Mouse (Mus musculus) neural tube, embryonic 11.5 days (tissue): ENCODE results near the gene Uqcr11. TPM values are rescaled to one million over a fixed set of nuclear protein-coding genes. Genes with fewer than 3 reads are reported as not detected.

ENCODE experiments used
- ATAC-seq: fragments of 200-750 bp; cut with Nextera tagmentation; 2 replicates; pipeline ENCODE4 v1.8.0; 2017; ENCODE audit warnings: moderate number of reproducible peaks, mild to moderate bottlenecking, moderate TSS enrichment, moderate library complexity; ENCODE audit not compliant: insufficient read depth, low FRiP score, low TSS enrichment
- DNase-seq: peaks from one replicate; pipeline ENCODE4 v3.0.0-alpha.2; 2015; ENCODE audit warnings: low spot score
- H3K27ac ChIP-seq: fragments of 300-500 bp; sonication (generic); 2 replicates; pipeline ENCODE4 v1.5.1; 2014; ENCODE audit warnings: low read depth, mild to moderate bottlenecking, low read length
- H3K27me3 ChIP-seq: fragments of 300-500 bp; sonication (generic); 2 replicates; pipeline ENCODE4 v1.6.1; 2014; ENCODE audit warnings: mild to moderate bottlenecking, low read length, mixed read lengths; ENCODE audit not compliant: control insufficient read depth, insufficient read depth
- H3K36me3 ChIP-seq: fragments of 300-500 bp; sonication (generic); 2 replicates; pipeline ENCODE4 v1.6.1; 2014; ENCODE audit warnings: mild to moderate bottlenecking, low read length, moderate library complexity, mixed read lengths; ENCODE audit not compliant: control insufficient read depth, insufficient read depth
- H3K4me1 ChIP-seq: fragments of 300-500 bp; sonication (generic); 2 replicates; pipeline ENCODE4 v1.6.1; 2014; ENCODE audit warnings: low read length, mixed read lengths; ENCODE audit not compliant: control insufficient read depth, insufficient read depth
- H3K4me2 ChIP-seq: fragments of 300-500 bp; sonication (generic); 2 replicates; pipeline ENCODE4 v1.6.1; 2014; ENCODE audit warnings: low read depth, mild to moderate bottlenecking, moderate library complexity
- H3K4me3 ChIP-seq: fragments of 300-500 bp; sonication (generic); 2 replicates; pipeline ENCODE4 v1.5.1; 2014; ENCODE audit warnings: low read depth, low read length
- H3K9ac ChIP-seq: fragments of 300-500 bp; sonication (generic); 2 replicates; pipeline ENCODE4 v1.6.1; 2014; ENCODE audit warnings: mild to moderate bottlenecking, low read length
- H3K9me3 ChIP-seq: fragments of 300-500 bp; sonication (generic); 2 replicates; pipeline ENCODE4 v1.6.1; 2016; ENCODE audit warnings: low read length; ENCODE audit not compliant: control insufficient read depth
- WGBS: fragments of 180-500 bp; shearing (Covaris S2); extraction: QIAGEN DNeasy Blood & Tissue Kit; methylation state at CpG from one replicate; pipeline ENCODE4 v1.1.7; 2014; 5-methylcytosine and 5-hydroxymethylcytosine counted together
- polyA plus RNA-seq: library from polyadenylated mRNA; unstranded; fragments of >200 nt; fragmentation: Nextera tagmentation; extraction: Ambion mirVana; gene quantifications from 2 replicates; pipeline ENCODE4 v1.2.1, GENCODE M21; 2014

Uqcr11 gene
- polyA plus RNA-seq, 1 experiment from 2014 or later, result 521 TPM

GRCm38 (mm10) chr10:80421651-80422472, 15.2 kb upstream of the Uqcr11 start:
- WGBS, result 90% methylated on average over 9 of the region's 9 CpGs
- H3K4me1 ChIP-seq, result no peaks in the 10 kb centered on the region
- H3K27ac ChIP-seq, result no peak overlapping the region
- H3K4me3 ChIP-seq, result no peak overlapping the region
- H3K27me3 ChIP-seq, result no peaks in the 10 kb centered on the region
- DNase-seq (no peak), ATAC-seq (no peak)
- peaks cover 64% of the 10 kb centered on the region for H3K36me3 ChIP-seq
- no peaks in the 10 kb centered on the region; the same call in 1 of the 2 replicates for H3K9me3 ChIP-seq
- no peak overlapping the region for H3K9ac ChIP-seq
- no peak overlapping the region for H3K4me2 ChIP-seq

DNA sequence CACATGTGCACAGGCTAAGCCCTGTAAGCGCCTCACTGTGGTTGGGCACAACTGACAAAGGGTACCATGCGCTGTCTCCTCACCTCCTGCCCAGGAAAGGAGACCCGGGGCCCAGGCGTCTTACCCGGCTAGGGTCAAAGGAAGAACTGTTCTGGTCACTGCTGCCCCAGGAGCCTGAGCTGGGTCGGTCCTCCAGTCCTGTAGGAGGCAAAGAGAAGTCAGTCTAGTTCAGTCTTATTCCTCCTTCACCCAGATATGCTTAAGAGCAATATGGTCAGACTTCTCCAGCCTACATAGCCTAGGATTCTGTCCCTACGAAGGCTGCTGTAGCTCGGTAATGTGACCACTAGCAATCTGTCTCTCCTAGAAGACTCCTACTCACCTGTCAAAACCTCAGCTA, 14.6 kb upstream of the Uqcr11 start:
- H3K9me3 ChIP-seq, result no peaks in the 10 kb centered on the region; the same call in 1 of the 2 replicates
- ATAC-seq (no peak), DNase-seq (no peak)
- 93% methylated on average over 8 of the region's 8 CpGs for WGBS
- H3K4me3 ChIP-seq, result no peak overlapping the region
- no peaks in the 10 kb centered on the region for H3K4me1 ChIP-seq
- no peak overlapping the region for H3K27ac ChIP-seq
- no peak overlapping the region for H3K4me2 ChIP-seq
- H3K9ac ChIP-seq, result no peak overlapping the region
- H3K36me3 ChIP-seq, result peaks cover 64% of the 10 kb centered on the region
- H3K27me3 ChIP-seq, result no peaks in the 10 kb centered on the region

DNA sequence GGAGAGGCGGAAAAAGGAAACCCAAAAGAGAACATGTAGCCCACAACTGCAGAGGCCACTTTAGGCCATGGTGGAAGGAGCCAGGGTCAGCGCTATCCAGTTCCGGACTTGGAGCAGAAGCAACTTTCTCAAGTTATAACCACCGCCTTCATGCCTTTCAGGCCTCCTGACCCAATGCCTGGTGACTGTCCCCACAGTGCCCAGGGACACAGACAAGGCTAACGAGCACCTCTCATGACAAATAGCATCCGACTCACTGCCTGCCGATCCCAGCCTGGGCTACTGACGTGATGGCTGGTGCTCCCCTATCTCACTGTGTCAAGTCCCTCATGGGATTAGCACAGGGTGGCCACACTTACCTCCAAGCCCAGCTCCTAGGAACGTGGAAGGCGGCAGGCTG, 14.1 kb upstream of the Uqcr11 start:
- Histone ChIP-seq H3K4me1 (no peaks in the 10 kb centered on the region), H3K4me2 (no peak overlapping the region), H3K27me3 (no peaks in the 10 kb centered on the region), H3K4me3 (no peak overlapping the region), H3K9me3 (no peaks in the 10 kb centered on the region; the same call in 1 of the 2 replicates), H3K27ac (no peak overlapping the region), H3K36me3 (peaks cover 64% of the 10 kb centered on the region), H3K9ac (no peak overlapping the region)
- no peak for ATAC-seq
- 91% methylated on average over 10 of the region's 10 CpGs for WGBS
- no peak for DNase-seq

DNA sequence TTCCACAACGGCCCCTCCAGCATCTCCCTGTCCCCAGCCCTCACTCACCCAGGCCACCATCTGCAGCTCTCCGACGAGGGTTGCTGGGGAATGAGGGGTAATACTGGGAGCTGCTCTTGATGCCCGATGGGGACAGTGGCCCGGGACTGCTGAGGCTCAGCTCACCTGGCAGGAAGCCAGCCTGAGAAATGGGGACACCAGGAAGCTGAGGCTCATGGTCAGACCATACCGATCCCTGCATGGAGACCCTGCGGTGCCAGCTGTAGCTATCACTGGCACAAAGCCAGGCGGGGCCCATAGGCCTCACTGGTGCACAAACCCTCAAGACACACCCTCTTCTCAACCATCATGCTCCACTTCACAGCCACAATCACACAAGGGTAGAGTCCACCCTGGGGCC, 12.8 kb upstream of the Uqcr11 start:
- Histone ChIP-seq H3K4me2 (no peak overlapping the region), H3K27ac (no peak overlapping the region), H3K27me3 (no peaks in the 10 kb centered on the region), H3K4me3 (no peak overlapping the region), H3K9ac (no peak overlapping the region), H3K4me1 (no peaks in the 10 kb centered on the region), H3K9me3 (no peaks in the 10 kb centered on the region), H3K36me3 (peaks cover 62% of the 10 kb centered on the region)
- DNase-seq, result no peak
- no peak for ATAC-seq
- WGBS, result 87% methylated on average over 8 of the region's 8 CpGs

- Histone ChIP-seq H3K36me3 (peaks cover 67% of the 10 kb centered on the region), H3K4me2 (no peak overlapping the region), H3K4me3 (no peak overlapping the region), H3K27me3 (no peaks in the 10 kb centered on the region), H3K27ac (no peak overlapping the region), H3K9ac (peak overlapping the region; percentile 18; the same call in 1 of the 2 replicates), H3K9me3 (no peaks in the 10 kb centered on the region), H3K4me1 (no peaks in the 10 kb centered on the region)
- 88% methylated on average over 3 of the region's 3 CpGs for WGBS
- ATAC-seq (peak; percentile 22; the same call in 1 of the 2 replicates), DNase-seq (peak; percentile 57)
These were observed 11.7 kb upstream of the Uqcr11 start for GRCm38 (mm10) chr10:80418311-80418710.

GRCm38 (mm10) chr10:80417841-80418240, 11.2 kb upstream of the Uqcr11 start:
- peaks cover 69% of the 10 kb centered on the region for H3K36me3 ChIP-seq
- ATAC-seq, result no peak

DNA sequence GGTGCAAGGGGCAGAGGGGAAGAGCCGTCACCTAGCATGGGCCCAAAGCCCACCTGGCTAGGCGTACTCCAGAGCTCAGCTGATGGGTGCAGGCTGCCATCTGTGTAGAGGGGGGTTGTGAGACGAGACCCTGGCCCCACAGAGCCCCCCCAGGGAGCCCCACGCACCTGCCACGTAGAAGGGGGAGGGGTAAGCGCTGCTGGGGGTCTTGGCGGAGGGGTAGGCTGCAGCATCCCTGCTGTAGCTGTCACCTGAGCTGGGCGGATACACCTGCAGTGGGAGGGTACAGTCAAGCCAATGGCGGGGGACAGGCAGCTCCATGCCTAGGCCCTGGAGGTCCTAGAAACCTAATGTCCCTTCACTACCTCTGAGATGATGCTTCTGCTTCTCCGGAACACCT, 10.7 kb upstream of the Uqcr11 start:
- no peak overlapping the region for H3K4me2 ChIP-seq
- H3K9me3 ChIP-seq, result no peaks in the 10 kb centered on the region
- no peak overlapping the region for H3K4me3 ChIP-seq
- ATAC-seq (no peak), DNase-seq (no peak)
- peaks cover 71% of the 10 kb centered on the region for H3K36me3 ChIP-seq
- H3K4me1 ChIP-seq, result no peaks in the 10 kb centered on the region
- WGBS, result 94% methylated on average over 10 of the region's 10 CpGs
- no peak overlapping the region for H3K27ac ChIP-seq
- H3K9ac ChIP-seq, result no peak overlapping the region
- H3K27me3 ChIP-seq, result no peaks in the 10 kb centered on the region

More at GRCm38 (mm10) chr10:80417841-80418240, 11.2 kb upstream of the Uqcr11 start:
- Histone ChIP-seq H3K27ac (no peak overlapping the region), H3K4me1 (no peaks in the 10 kb centered on the region), H3K9me3 (no peaks in the 10 kb centered on the region), H3K9ac (no peak overlapping the region), H3K27me3 (no peaks in the 10 kb centered on the region), H3K4me2 (no peak overlapping the region), H3K4me3 (no peak overlapping the region)
- WGBS, result 86% methylated on average over 1 of the region's 1 CpGs
- DNase-seq, result no peak

DNA sequence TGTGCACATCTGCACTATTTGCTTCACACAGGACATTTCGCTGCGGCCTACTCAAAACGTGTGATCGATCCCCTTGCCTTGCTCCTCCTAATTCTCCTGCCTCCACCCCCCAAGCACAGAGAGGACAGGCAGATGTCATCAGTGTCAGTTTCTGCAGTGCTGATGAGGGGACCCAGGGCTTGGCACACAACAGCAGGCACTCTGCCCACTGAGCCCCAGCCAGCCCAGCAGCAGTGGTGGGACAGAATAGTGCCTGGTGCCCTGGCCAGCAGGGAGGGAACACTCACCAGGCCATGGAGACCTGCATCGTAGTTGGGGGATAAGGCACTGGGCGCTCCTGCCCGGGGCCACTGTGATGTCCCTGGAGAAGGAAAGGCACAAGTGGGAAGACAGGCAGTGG, 8.9 kb upstream of the Uqcr11 start:
- no peak overlapping the region for H3K4me3 ChIP-seq
- ATAC-seq (no peak), DNase-seq (no peak)
- no peak overlapping the region for H3K4me2 ChIP-seq
- no peaks in the 10 kb centered on the region for H3K9me3 ChIP-seq
- no peaks in the 10 kb centered on the region for H3K27me3 ChIP-seq
- no peaks in the 10 kb centered on the region for H3K4me1 ChIP-seq
- H3K27ac ChIP-seq, result no peak overlapping the region
- WGBS, result 93% methylated on average over 7 of the region's 7 CpGs
- H3K36me3 ChIP-seq, result peaks cover 70% of the 10 kb centered on the region
- H3K9ac ChIP-seq, result no peak overlapping the region
